Mouse (Mus musculus) c-Kit-positive CD71-positive TER-119-negative erythroid progenitor cells, embryonic 14.5 days (primary cell): ENCODE measurements around the gene Mosmo.

Source experiments
- DNase-seq: peaks from one replicate; pipeline ENCODE4 v3.0.0-alpha.2; 2013; ENCODE audit warnings: low read depth

Gene Mosmo

GRCm38 (mm10) chr7:120677001-120677643 is at the start of gene Mosmo:
Mosmo (plus strand) TSS chr7:120677618.
- no peak for DNase-seq

GRCm38 (mm10) chr7:120632518-120632917 is 44.9 kb upstream of the Mosmo start:
- no peak for DNase-seq

- no peak for DNase-seq
These were observed 43.1 kb upstream of the Mosmo start for GRCm38 (mm10) chr7:120634301-120634700.

- DNase-seq = peak; percentile 86
These were observed 42.6 kb upstream of the Mosmo start, which contains the start of gene Uqcrc2 for GRCm38 (mm10) chr7:120634711-120635361. Uqcrc2 (plus strand) TSS chr7:120635176.

- peak; percentile 27 for DNase-seq
These were observed 42.0 kb upstream of the Mosmo start for GRCm38 (mm10) chr7:120635362-120635781.

GRCm38 (mm10) chr7:120635821-120636220 is 41.6 kb upstream of the Mosmo start:
- DNase-seq = no peak

- DNase-seq = no peak
These were observed 34.2 kb upstream of the Mosmo start for GRCm38 (mm10) chr7:120643217-120643616.

GRCm38 (mm10) chr7:120647849-120648248 is 29.6 kb upstream of the Mosmo start:
- DNase-seq = no peak

- no peak for DNase-seq
These were observed 15.3 kb upstream of the Mosmo start for GRCm38 (mm10) chr7:120662079-120662478.

- no peak for DNase-seq
These were observed 7.1 kb upstream of the Mosmo start, which contains the start of gene Pdzd9 for GRCm38 (mm10) chr7:120670153-120670875. Pdzd9 (minus strand) TSS chr7:120670343.

GRCm38 (mm10) chr7:120671271-120671670 is 6.1 kb upstream of the Mosmo start:
- no peak for DNase-seq

- no peak for DNase-seq
These were observed 530 bp downstream of the Mosmo start for GRCm38 (mm10) chr7:120677764-120678531.

- DNase-seq = no peak
These were observed 1.6 kb downstream of the Mosmo start for GRCm38 (mm10) chr7:120679023-120679422.

- no peak for DNase-seq
These were observed 4.6 kb downstream of the Mosmo start for GRCm38 (mm10) chr7:120682002-120682401.

GRCm38 (mm10) chr7:120684731-120685161 is 7.3 kb downstream of the Mosmo start:
- no peak for DNase-seq

- no peak for DNase-seq
These were observed 7.8 kb downstream of the Mosmo start for GRCm38 (mm10) chr7:120685227-120685626.

- no peak for DNase-seq
These were observed 13.2 kb downstream of the Mosmo start for GRCm38 (mm10) chr7:120690634-120691033.

GRCm38 (mm10) chr7:120693831-120694375 is 16.5 kb downstream of the Mosmo start:
- DNase-seq = no peak

GRCm38 (mm10) chr7:120695196-120695595 is 17.8 kb downstream of the Mosmo start:
- DNase-seq = no peak

- no peak for DNase-seq
These were observed 18.2 kb downstream of the Mosmo start for GRCm38 (mm10) chr7:120695641-120696040.

GRCm38 (mm10) chr7:120696331-120696730 is 18.9 kb downstream of the Mosmo start:
- DNase-seq = no peak

- no peak for DNase-seq
These were observed 22.2 kb downstream of the Mosmo start for GRCm38 (mm10) chr7:120699586-120699985.
